Mouse (Mus musculus): ENCODE data around the gene Fitm1.

GRCm38 (mm10) chr14:55591331-55591891, 16.0 kb downstream of the Fitm1 start, which contains the start of gene Rnf31:
- TF ChIP-seq GATA1 (IDR thresholded peaks at IDR 0.05; ENCODE audit: low read length): no peak
- no peak for TF ChIP-seq TAL1 (IDR thresholded peaks at IDR 0.05; ENCODE audit: low read length)

Measured in erythroblast, embryonic 14.5 days (primary cell).